Mouse (Mus musculus) spleen, adult 2 months (tissue): ENCODE measurements around the gene Bbc3. TPM values are rescaled to one million over a fixed set of nuclear protein-coding genes. Genes with fewer than 3 reads are reported as not detected.

ENCODE experiments used
- DNase-seq, 2 experiments: peaks; one replicate each; pipeline versions ENCODE4 v3.0.0 to v3.0.0-alpha.2; 2012 to 2021; ENCODE audit warnings: low spot score in 2 of 2, low read depth in 1 of 2
- H3K27ac ChIP-seq: fragments of 200-500 bp; 2 replicates; pipeline ENCODE4 v1.5.1; 2012; ENCODE audit warnings: low read length, inconsistent platforms; ENCODE audit not compliant: insufficient read depth
- H3K27me3 ChIP-seq: fragments of 200-500 bp; 2 replicates; pipeline ENCODE4 v1.6.1; 2012; ENCODE audit warnings: mild to moderate bottlenecking, moderate library complexity, low read length, inconsistent platforms; ENCODE audit not compliant: control insufficient read depth, insufficient read depth
- H3K36me3 ChIP-seq: fragments of 200-500 bp; 2 replicates; pipeline ENCODE4 v1.6.1; 2012; ENCODE audit warnings: mild to moderate bottlenecking, low read length, inconsistent platforms; ENCODE audit not compliant: control insufficient read depth, insufficient read depth
- H3K4me1 ChIP-seq: fragments of 200-500 bp; 2 replicates; pipeline ENCODE4 v1.6.1; 2011; ENCODE audit warnings: inconsistent platforms; ENCODE audit not compliant: control insufficient read depth, insufficient read depth, insufficient read length
- H3K4me3 ChIP-seq: fragments of 200-500 bp; 2 replicates; pipeline ENCODE4 v1.5.1; 2011; ENCODE audit warnings: mild to moderate bottlenecking, inconsistent platforms; ENCODE audit not compliant: insufficient read depth, insufficient read length; ENCODE audit errors: extremely low read depth
- CTCF ChIP-seq: fragments of 200-500 bp; IDR thresholded peaks from 2 replicates; pipeline ENCODE4 v1.5.1; 2011; ENCODE audit warnings: mild to moderate bottlenecking, inconsistent platforms; ENCODE audit not compliant: insufficient read depth, insufficient read length, insufficient replicate concordance; ENCODE audit errors: extremely low read depth
- POLR2A ChIP-seq: fragments of 200-500 bp; IDR thresholded peaks from 2 replicates; pipeline ENCODE4 v1.6.1; 2011; ENCODE audit warnings: low read depth, low read length, inconsistent platforms
- WGBS: fragments of 180-500 bp; shearing (Covaris S2); methylation state at CpG from one replicate; pipeline ENCODE4 v1.1.7; 2018; 5-methylcytosine and 5-hydroxymethylcytosine counted together
- polyA plus RNA-seq: library from polyadenylated mRNA; depleted of rRNA; stranded (reverse); fragments of >200 nt; gene quantifications from 2 replicates; pipeline ENCODE4 v1.2.3, GENCODE M21; 2012

The Bbc3 gene
- polyA plus RNA-seq, 1 experiment, result 22.9 TPM

GRCm38 (mm10) chr7:16282334-16282733, 25.9 kb upstream of the Bbc3 start:
- no peak overlapping the region for H3K4me3 ChIP-seq
- no peaks in the 10 kb centered on the region for H3K27me3 ChIP-seq
- H3K4me1 ChIP-seq, result peaks cover 7% of the 10 kb centered on the region; the same call in 1 of the 2 replicates
- TF ChIP-seq POLR2A (no peak), CTCF (no peak)
- DNase-seq, result no peak
- peaks cover 40% of the 10 kb centered on the region for H3K36me3 ChIP-seq
- 97% methylated on average over 13 of the region's 13 CpGs for WGBS
- H3K27ac ChIP-seq, result no peak overlapping the region

- peaks cover 7% of the 10 kb centered on the region; the same call in 1 of the 2 replicates for H3K4me1 ChIP-seq
- no peak overlapping the region for H3K27ac ChIP-seq
- H3K27me3 ChIP-seq, result no peaks in the 10 kb centered on the region
- peaks cover 31% of the 10 kb centered on the region for H3K36me3 ChIP-seq
- TF ChIP-seq POLR2A (no peak), CTCF (no peak)
- H3K4me3 ChIP-seq, result no peak overlapping the region
- no peak for DNase-seq
- WGBS, result 96% methylated on average over 8 of the region's 8 CpGs
Measured at GRCm38 (mm10) chr7:16284001-16284400, 24.2 kb upstream of the Bbc3 start.

- no peak overlapping the region for H3K27ac ChIP-seq
- no peak overlapping the region for H3K4me3 ChIP-seq
- TF ChIP-seq POLR2A (no peak), CTCF (no peak)
- H3K27me3 ChIP-seq, result no peaks in the 10 kb centered on the region
- H3K36me3 ChIP-seq, result peaks cover 30% of the 10 kb centered on the region
- WGBS, result 82% methylated on average over 9 of the region's 9 CpGs
- peaks cover 7% of the 10 kb centered on the region; the same call in 1 of the 2 replicates for H3K4me1 ChIP-seq
- no peak for DNase-seq
Measured at GRCm38 (mm10) chr7:16284904-16285303, 23.3 kb upstream of the Bbc3 start.

GRCm38 (mm10) chr7:16285450-16286025, 22.7 kb upstream of the Bbc3 start:
- Histone ChIP-seq H3K4me1 (peaks cover 7% of the 10 kb centered on the region; the same call in 1 of the 2 replicates), H3K27ac (peak overlapping the region; percentile 60), H3K36me3 (peaks cover 27% of the 10 kb centered on the region), H3K4me3 (peak overlapping the region; percentile 33; the same call in 1 of the 2 replicates), H3K27me3 (no peaks in the 10 kb centered on the region)
- DNase-seq, result peak in 1 of 2 experiments; percentile 54
- TF ChIP-seq POLR2A (no peak), CTCF (no peak)
- WGBS, result 2% methylated on average over 14 of the region's 14 CpGs

GRCm38 (mm10) chr7:16286026-16286961, 21.9 kb upstream of the Bbc3 start, which contains the start of gene Ccdc9:
Gene Ccdc9, minus strand, starts transcription at chr7:16286795.
- peak within 1 kb of the TSS; percentile 89 for H3K27ac ChIP-seq
- no peaks in the 10 kb centered on the region for H3K27me3 ChIP-seq
- under 1% methylated on average over 68 of the region's 70 CpGs for whole genome bisulfite sequencing
- TF ChIP-seq POLR2A (no peak; the same call in 1 of the 2 replicates), CTCF (no peak)
- peak; percentile 95 to 100 for DNase-seq
- peaks cover 22% of the 10 kb centered on the region for H3K36me3 ChIP-seq
- peaks cover 7% of the 10 kb centered on the region; the same call in 1 of the 2 replicates for H3K4me1 ChIP-seq
- H3K4me3 ChIP-seq, result peak within 1 kb of the TSS; percentile 72

- H3K4me3 ChIP-seq, result peak overlapping the region; percentile 72
- no peak for DNase-seq
- H3K27me3 ChIP-seq, result no peaks in the 10 kb centered on the region
- WGBS, result 62% methylated on average over 2 of the region's 2 CpGs
- H3K4me1 ChIP-seq, result peaks cover 7% of the 10 kb centered on the region; the same call in 1 of the 2 replicates
- H3K36me3 ChIP-seq, result peaks cover 18% of the 10 kb centered on the region
- peak overlapping the region; percentile 89 for H3K27ac ChIP-seq
- TF ChIP-seq CTCF (no peak), POLR2A (no peak)
Measured at GRCm38 (mm10) chr7:16287016-16287415, 21.2 kb upstream of the Bbc3 start.
